Mouse (Mus musculus): Measurements from ENCODE around the gene Wdr1. TPM values are rescaled to one million over a fixed set of nuclear protein-coding genes. Genes with fewer than 3 reads are reported as not detected.

Gene Wdr1
- polyA plus RNA-seq, 1 experiment from 2014 or later = 194 TPM

DNA sequence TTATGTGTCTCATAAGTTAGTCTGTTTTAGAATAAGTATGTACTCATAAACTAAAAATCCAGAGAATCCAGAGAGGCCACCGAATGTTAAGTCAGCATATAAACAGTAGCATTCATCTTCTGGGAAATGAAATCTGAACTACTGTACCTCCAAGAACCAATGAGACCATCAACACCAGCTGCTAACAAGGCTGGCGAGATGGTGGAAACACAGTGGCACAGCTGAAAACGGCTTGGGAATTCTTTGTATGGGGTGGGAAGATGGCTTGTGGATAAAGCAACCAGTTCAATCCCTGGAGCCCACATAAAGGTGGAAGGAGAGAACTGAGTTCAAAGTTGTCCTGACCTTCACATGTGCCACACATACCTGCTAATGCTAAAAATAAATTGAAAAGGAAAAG lies 10.4 kb downstream of the Wdr1 start:
- Histone ChIP-seq H3K4me2 (ENCODE audit: low read length) (no peak overlapping the region), H3K36me3 (ENCODE audit: control insufficient read depth, insufficient read depth, low read length) (peaks cover 69% of the 10 kb centered on the region), H3K9me3 (ENCODE audit: control insufficient read depth, low read length) (no peaks in the 10 kb centered on the region), H3K4me3 (replicated peaks; ENCODE audit: low read depth, low read length) (no peak overlapping the region), H3K9ac (replicated peaks; ENCODE audit: low read length) (no peak overlapping the region), H3K4me1 (ENCODE audit: control insufficient read depth, insufficient read depth, low read length) (no peaks in the 10 kb centered on the region), H3K27me3 (ENCODE audit: control insufficient read depth, insufficient read depth, low read length) (no peaks in the 10 kb centered on the region), H3K27ac (replicated peaks; ENCODE audit: low read depth, low read length) (no peak overlapping the region)
- DNase-seq (no peak), ATAC-seq (ENCODE audit: low FRiP score, low TSS enrichment) (no peak)
- 93% methylated on average over 3 of the region's 3 CpGs for WGBS

DNA sequence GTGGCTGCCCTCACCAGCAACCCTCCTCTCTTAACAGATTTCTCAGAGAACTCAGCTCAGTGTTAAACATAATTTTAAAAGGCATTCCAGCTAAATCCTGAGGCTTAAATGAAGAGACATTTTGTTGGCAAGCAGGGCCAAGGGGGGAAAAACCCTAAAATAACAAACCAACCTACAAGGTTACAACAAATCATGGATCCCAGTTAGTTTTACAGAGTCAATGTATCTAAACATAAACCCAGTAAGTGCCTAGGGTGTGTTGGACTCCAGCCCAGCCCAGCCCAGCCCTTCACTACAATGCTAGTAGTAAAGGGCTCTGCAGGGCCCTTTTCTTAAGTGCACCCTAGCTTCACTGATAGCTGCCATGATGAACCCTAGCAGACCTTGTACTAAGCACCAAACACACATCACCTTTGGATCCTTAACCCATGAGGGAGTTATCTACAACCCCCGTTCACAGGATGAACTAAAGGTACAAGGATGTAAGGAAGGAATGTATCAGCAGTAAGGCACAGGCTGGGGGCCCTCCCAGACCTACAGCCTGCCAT lies 12.7 kb downstream of the Wdr1 start:
- 100% methylated on average over 1 of the region's 1 CpGs for WGBS
- DNase-seq (no peak), ATAC-seq (ENCODE audit: low FRiP score, low TSS enrichment) (no peak)
- Histone ChIP-seq H3K27ac (replicated peaks; ENCODE audit: low read depth, low read length) (no peak overlapping the region), H3K9ac (replicated peaks; ENCODE audit: low read length) (no peak overlapping the region), H3K4me2 (ENCODE audit: low read length) (no peak overlapping the region), H3K4me1 (ENCODE audit: control insufficient read depth, insufficient read depth, low read length) (no peaks in the 10 kb centered on the region), H3K36me3 (ENCODE audit: control insufficient read depth, insufficient read depth, low read length) (peaks cover 75% of the 10 kb centered on the region), H3K9me3 (ENCODE audit: control insufficient read depth, low read length) (no peaks in the 10 kb centered on the region), H3K4me3 (replicated peaks; ENCODE audit: low read depth, low read length) (no peak overlapping the region), H3K27me3 (ENCODE audit: control insufficient read depth, insufficient read depth, low read length) (no peaks in the 10 kb centered on the region)

GRCm38 (mm10) chr5:38549461-38549909 lies 13.5 kb downstream of the Wdr1 start:
- Histone ChIP-seq H3K4me2 (ENCODE audit: low read length) (no peak overlapping the region), H3K4me1 (ENCODE audit: control insufficient read depth, insufficient read depth, low read length) (no peaks in the 10 kb centered on the region), H3K27ac (replicated peaks; ENCODE audit: low read depth, low read length) (no peak overlapping the region), H3K9me3 (ENCODE audit: control insufficient read depth, low read length) (no peaks in the 10 kb centered on the region), H3K4me3 (replicated peaks; ENCODE audit: low read depth, low read length) (no peak overlapping the region), H3K36me3 (ENCODE audit: control insufficient read depth, insufficient read depth, low read length) (peaks cover 76% of the 10 kb centered on the region), H3K9ac (replicated peaks; ENCODE audit: low read length) (no peak overlapping the region), H3K27me3 (ENCODE audit: control insufficient read depth, insufficient read depth, low read length) (no peaks in the 10 kb centered on the region)
- DNase-seq = no peak
- 87% methylated on average over 3 of the region's 3 CpGs for WGBS
- ATAC-seq (ENCODE audit: low FRiP score, low TSS enrichment) = no peak

- ATAC-seq (ENCODE audit: low FRiP score, low TSS enrichment) (no peak), DNase-seq (no peak)
- H3K9me3 ChIP-seq (ENCODE audit: control insufficient read depth, low read length) = no peaks in the 10 kb centered on the region
- H3K4me2 ChIP-seq (ENCODE audit: low read length) = no peak overlapping the region
- no peak overlapping the region for H3K27ac ChIP-seq (replicated peaks; ENCODE audit: low read depth, low read length)
- WGBS = 71% methylated on average over 6 of the region's 6 CpGs
- no peak overlapping the region for H3K9ac ChIP-seq (replicated peaks; ENCODE audit: low read length)
- no peak overlapping the region for H3K4me3 ChIP-seq (replicated peaks; ENCODE audit: low read depth, low read length)
- no peaks in the 10 kb centered on the region for H3K27me3 ChIP-seq (ENCODE audit: control insufficient read depth, insufficient read depth, low read length)
- peaks cover 96% of the 10 kb centered on the region for H3K36me3 ChIP-seq (ENCODE audit: control insufficient read depth, insufficient read depth, low read length)
- H3K4me1 ChIP-seq (ENCODE audit: control insufficient read depth, insufficient read depth, low read length) = no peaks in the 10 kb centered on the region
Observed at GRCm38 (mm10) chr5:38547375-38547774, 15.6 kb downstream of the Wdr1 start.

DNA sequence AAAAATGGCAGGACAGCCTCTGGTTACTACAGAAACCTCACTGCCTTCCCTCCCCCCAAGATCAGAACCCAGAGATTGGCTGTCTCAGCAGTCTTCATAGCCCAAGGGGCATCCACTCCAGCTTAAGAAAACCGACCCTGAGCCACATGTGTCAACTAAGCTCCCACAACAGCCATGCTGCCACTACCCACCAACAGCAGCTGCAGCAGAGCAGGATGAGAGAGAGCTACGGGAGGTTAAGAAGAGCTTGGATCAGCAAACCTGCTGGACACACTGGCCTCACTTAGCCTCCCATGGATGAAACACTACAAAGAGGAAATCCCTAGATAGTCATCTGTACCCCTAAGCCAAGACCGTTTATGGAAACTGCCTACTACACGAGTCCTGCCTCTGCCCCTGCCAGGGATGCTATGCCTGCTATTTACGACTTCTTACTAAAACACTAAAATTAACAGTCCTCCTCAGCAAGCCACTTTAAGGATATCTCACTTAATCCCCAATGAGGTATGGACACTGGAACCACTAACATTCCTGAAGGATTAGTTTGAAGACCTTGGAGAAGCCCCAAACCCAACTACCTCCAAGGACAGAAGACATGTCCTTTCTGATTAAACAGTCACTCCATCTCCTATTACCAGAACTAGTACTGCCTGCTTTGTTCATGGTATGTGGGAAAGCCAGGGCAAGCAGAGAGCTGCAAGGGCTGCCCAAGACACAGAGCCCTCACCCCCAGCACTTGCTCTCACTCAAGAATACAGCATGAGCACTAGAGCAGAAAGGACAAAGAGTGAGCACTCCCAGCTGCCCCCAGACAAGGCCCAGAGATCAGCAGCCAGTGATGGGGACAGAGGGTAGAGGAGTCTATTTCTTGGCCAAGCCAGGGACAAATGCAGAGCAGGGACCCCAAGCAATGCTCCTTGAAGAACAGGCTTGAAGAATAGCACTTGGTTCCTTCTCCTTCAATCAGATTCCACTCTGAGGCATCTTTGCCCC lies 18.3 kb downstream of the Wdr1 start:
- Histone ChIP-seq H3K4me1 (ENCODE audit: control insufficient read depth, insufficient read depth, low read length) (no peaks in the 10 kb centered on the region), H3K9ac (replicated peaks; ENCODE audit: low read length) (no peak overlapping the region), H3K27ac (replicated peaks; ENCODE audit: low read depth, low read length) (no peak overlapping the region), H3K9me3 (ENCODE audit: control insufficient read depth, low read length) (no peaks in the 10 kb centered on the region), H3K36me3 (ENCODE audit: control insufficient read depth, insufficient read depth, low read length) (peaks cover 99% of the 10 kb centered on the region), H3K4me2 (ENCODE audit: low read length) (no peak overlapping the region), H3K4me3 (replicated peaks; ENCODE audit: low read depth, low read length) (no peak overlapping the region), H3K27me3 (ENCODE audit: control insufficient read depth, insufficient read depth, low read length) (no peaks in the 10 kb centered on the region)
- DNase-seq (no peak), ATAC-seq (ENCODE audit: low FRiP score, low TSS enrichment) (no peak)
- WGBS = 86% methylated on average over 5 of the region's 5 CpGs

DNA sequence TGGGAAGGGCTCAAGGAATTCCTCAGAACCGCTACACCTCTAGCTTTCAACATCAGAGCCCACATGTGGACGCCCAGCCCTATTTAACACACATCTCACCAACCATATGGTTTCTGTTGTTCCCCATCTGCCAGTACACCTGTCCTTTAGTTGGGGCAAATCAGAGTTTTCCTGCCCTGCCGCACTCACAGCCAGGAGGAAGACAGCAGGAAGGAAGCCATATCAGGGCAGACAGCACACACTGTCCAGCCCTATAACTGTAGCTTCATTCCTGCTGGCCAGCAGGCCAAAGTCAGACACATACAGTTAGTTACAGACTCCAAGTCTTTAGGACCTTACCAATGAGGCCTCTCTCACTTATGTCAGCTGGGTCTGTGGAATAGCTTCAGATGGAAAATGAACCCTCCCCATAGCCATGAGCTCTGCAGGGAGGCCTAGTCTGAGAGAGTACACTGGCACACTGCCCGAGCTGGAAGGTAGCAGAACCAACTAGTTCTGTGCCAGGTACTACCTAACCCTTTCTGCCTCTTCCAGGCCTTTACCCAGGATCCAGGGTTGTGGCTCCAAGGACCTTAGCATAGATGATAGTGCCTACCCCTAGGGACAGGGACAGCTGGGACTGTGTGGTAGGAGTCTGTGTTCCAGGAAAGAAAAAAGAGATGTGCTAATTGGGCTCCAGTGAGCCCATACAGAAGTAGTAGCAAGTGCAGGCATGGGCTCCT lies 19.4 kb downstream of the Wdr1 start:
- H3K4me3 ChIP-seq (replicated peaks; ENCODE audit: low read depth, low read length) = no peak overlapping the region
- WGBS = 93% methylated on average over 4 of the region's 4 CpGs
- H3K9me3 ChIP-seq (ENCODE audit: control insufficient read depth, low read length) = no peaks in the 10 kb centered on the region
- H3K27me3 ChIP-seq (ENCODE audit: control insufficient read depth, insufficient read depth, low read length) = no peaks in the 10 kb centered on the region
- no peak overlapping the region for H3K9ac ChIP-seq (replicated peaks; ENCODE audit: low read length)
- H3K4me2 ChIP-seq (ENCODE audit: low read length) = no peak overlapping the region
- H3K36me3 ChIP-seq (ENCODE audit: control insufficient read depth, insufficient read depth, low read length) = peaks cover 99% of the 10 kb centered on the region
- no peak overlapping the region for H3K27ac ChIP-seq (replicated peaks; ENCODE audit: low read depth, low read length)
- ATAC-seq (ENCODE audit: low FRiP score, low TSS enrichment) (no peak), DNase-seq (no peak)
- H3K4me1 ChIP-seq (ENCODE audit: control insufficient read depth, insufficient read depth, low read length) = no peaks in the 10 kb centered on the region

DNA sequence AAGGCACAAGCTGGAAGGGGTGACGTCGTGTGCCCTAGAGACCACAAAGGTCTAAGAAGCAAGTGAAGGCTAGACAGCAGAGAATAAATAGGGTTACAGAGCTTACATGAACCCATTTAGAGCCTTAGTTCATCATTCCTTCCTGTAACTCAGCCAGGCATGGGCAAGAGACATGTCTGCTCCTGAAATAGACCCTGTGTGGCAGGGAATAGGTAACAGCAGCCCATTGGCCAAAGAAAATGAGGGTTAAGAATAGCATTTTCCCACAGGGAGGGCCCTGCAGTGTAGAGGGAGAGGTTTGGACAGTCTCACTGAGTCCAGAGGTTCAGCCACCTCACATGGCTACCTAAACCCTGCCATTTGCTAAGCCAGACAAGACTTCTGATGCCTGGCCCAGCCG lies 21.3 kb downstream of the Wdr1 start:
- no peaks in the 10 kb centered on the region for H3K4me1 ChIP-seq (ENCODE audit: control insufficient read depth, insufficient read depth, low read length)
- H3K4me3 ChIP-seq (replicated peaks; ENCODE audit: low read depth, low read length) = no peak overlapping the region
- H3K36me3 ChIP-seq (ENCODE audit: control insufficient read depth, insufficient read depth, low read length) = peaks cover 95% of the 10 kb centered on the region
- 95% methylated on average over 3 of the region's 3 CpGs for WGBS
- H3K4me2 ChIP-seq (ENCODE audit: low read length) = no peak overlapping the region
- no peak for ATAC-seq (ENCODE audit: low FRiP score, low TSS enrichment)
- no peaks in the 10 kb centered on the region for H3K27me3 ChIP-seq (ENCODE audit: control insufficient read depth, insufficient read depth, low read length)
- no peaks in the 10 kb centered on the region for H3K9me3 ChIP-seq (ENCODE audit: control insufficient read depth, low read length)
- H3K27ac ChIP-seq (replicated peaks; ENCODE audit: low read depth, low read length) = no peak overlapping the region
- no peak overlapping the region for H3K9ac ChIP-seq (replicated peaks; ENCODE audit: low read length)
- no peak for DNase-seq

GRCm38 (mm10) chr5:38540898-38541297 lies 22.1 kb downstream of the Wdr1 start:
- no peak for DNase-seq
- Histone ChIP-seq H3K4me2 (ENCODE audit: low read length) (no peak overlapping the region), H3K9ac (replicated peaks; ENCODE audit: low read length) (no peak overlapping the region), H3K27ac (replicated peaks; ENCODE audit: low read depth, low read length) (no peak overlapping the region), H3K9me3 (ENCODE audit: control insufficient read depth, low read length) (no peaks in the 10 kb centered on the region), H3K36me3 (ENCODE audit: control insufficient read depth, insufficient read depth, low read length) (peaks cover 95% of the 10 kb centered on the region), H3K4me3 (replicated peaks; ENCODE audit: low read depth, low read length) (no peak overlapping the region), H3K27me3 (ENCODE audit: control insufficient read depth, insufficient read depth, low read length) (no peaks in the 10 kb centered on the region), H3K4me1 (ENCODE audit: control insufficient read depth, insufficient read depth, low read length) (no peaks in the 10 kb centered on the region)
- 95% methylated on average over 1 of the region's 1 CpGs for WGBS
- ATAC-seq (ENCODE audit: low FRiP score, low TSS enrichment) = no peak

All from midbrain, embryonic 14.5 days (tissue).